Mouse (Mus musculus) left cerebral cortex, postnatal 10 days (tissue): ENCODE measurements around the gene Pla2g4b. TPM values are rescaled to one million over a fixed set of nuclear protein-coding genes. Genes with fewer than 3 reads are reported as not detected.

ENCODE experiments used
- DNase-seq, 2 experiments: peaks; one replicate each; pipeline ENCODE4 v3.0.0; 2021 to 2022; ENCODE audit warnings: low spot score in 2 of 2, mixed read lengths in 1 of 2; ENCODE audit errors: extremely low spot score in 1 of 2
- intact Hi-C: fragments of 180-260 bp; cut with DNase I; formaldehyde crosslinking; loops from one replicate; pipeline ENCODE4 v1.15.1; 2025
- total RNA-seq, 2 experiments: library from RNA; stranded (reverse); gene quantifications; 2 replicates each; pipeline ENCODE4 v1.2.3; 2021

Gene Pla2g4b
- total RNA-seq, 2 experiments from 2014 or later = 2.6 to 3.3 TPM

DNA sequence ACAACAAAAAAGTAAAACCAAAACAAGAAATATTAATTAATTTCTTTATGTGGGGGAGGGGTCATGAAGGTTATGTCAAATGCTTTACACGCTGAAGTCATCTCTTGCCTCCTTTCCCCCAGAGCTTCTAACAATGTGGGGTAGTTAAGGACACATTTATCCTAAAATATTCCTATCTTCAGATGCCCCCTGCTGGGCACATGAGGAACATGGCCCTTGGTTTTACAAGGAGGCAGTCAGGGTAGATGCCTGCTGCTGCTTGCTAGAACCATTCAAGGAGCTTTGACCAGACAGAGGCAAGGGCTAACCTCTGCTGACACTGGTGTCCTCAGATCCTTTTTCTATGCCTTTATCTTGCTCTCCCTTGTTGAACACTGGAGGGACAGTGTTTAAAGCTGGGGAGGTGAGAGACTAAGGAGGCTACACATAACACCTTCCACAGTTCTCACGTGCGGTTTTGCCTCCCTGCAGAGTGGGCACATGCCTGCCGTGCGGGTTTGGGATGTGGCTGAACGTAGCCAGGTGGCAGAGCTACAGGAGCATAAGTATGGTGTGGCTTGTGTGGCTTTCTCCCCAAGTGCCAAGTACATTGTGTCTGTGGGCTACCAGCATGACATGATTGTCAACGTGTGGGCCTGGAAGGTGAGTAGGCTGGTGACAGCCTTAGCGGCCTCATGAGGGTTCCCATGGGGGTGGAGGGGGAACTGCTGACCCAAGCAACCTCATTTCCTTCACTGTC, 21.6 kb upstream of the Pla2g4b start:
- intact Hi-C loops = loop anchor here (2.0 kb wide), 1 partner anchor 39 kb away; the partner anchor contains the start of gene Mapkbp1
- peak; percentile 44 to 66 for DNase-seq

DNA sequence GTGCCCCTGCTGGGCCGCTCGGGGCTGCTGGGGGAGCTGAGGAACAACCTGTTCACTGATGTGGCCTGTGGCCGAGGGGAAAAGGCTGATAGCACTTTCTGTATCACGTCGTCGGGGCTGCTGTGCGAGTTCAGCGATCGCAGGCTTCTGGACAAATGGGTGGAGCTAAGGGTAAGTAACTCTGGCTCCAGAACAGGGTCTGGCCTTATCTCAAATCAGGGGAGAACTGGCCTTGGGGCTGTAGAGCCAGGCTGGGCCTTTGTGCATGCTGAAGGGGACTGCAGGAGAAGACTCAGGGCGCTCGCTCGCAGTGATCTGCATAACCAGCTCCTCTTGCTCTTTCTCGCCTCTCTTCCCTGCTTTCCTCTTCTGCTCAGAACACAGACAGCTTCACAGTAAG, 20.3 kb upstream of the Pla2g4b start:
- intact Hi-C loops = no loop called here
- peak in 1 of 2 experiments; percentile 21 for DNase-seq

DNA sequence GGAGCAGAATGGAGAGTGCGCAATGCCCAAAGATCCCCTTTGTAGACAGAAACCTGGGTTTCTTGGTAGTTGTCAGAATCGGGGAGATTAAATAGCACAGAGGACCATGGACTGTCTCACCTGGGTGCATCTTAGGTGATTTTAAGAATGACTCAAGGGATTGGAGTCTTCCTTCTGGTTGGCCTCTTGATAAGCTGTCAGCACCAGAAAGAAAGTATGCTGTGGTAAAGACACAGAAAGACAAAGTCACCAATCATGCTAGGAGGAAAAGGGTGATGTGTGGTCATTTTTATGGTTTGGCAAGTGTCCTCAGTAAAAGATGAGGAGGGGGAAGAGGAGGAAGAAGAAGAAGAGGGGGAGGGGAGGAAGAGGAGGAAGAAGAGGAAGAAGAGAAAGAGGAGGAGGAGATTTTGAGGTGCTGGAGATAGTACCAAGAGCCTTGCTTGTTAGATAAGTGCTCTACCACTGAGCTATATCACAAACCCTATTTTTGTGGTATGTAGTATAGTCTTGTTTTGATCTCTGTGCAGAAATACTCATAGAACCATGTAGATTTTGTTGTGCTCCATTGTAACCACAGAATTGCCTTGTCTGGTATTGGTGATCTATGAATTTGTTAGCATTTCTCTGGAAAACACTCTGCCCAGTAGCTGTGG, 19.3 kb upstream of the Pla2g4b start:
- DNase-seq = no peak
- intact Hi-C loops = no loop called here

DNA sequence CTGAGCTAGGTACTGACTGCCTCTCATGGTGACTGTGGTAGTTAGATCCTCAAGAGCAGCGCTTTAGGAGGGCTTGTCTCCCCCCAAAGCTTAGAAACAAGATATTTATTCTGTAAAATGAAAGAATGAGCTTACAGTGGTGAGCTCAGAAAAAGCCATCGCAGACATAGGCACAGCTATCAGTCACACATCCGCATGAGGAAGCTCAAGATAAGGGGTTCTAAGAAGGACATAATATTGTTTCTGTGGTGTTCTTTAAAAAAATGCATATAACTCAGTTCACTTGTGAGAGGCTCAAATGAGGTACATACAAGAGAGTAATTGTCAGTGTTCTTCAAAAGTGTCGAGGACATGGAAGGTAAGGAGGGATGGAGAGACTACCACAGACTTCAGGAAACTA, 17.3 kb upstream of the Pla2g4b start:
- intact Hi-C loops = no loop called here
- no peak for DNase-seq

DNA sequence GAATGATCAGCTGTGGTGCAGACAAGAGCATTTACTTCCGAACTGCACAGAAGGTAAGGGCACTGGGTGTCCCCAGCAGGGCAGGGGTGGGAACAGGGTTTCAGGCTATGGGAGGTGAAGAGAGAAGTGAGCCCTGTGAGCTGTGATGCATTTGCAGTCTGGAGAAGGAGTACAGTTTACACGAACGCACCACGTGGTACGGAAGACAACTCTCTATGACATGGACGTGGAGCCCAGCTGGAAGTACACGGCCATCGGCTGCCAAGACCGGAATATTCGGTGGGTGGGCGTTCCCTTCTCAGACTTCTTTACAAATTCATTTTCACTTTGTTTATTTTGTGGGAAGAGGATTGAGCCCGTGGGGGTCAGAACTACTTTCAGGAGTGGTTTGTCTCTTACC, 15.6 kb upstream of the Pla2g4b start:
- DNase-seq = no peak
- intact Hi-C loops = no loop called here

DNA sequence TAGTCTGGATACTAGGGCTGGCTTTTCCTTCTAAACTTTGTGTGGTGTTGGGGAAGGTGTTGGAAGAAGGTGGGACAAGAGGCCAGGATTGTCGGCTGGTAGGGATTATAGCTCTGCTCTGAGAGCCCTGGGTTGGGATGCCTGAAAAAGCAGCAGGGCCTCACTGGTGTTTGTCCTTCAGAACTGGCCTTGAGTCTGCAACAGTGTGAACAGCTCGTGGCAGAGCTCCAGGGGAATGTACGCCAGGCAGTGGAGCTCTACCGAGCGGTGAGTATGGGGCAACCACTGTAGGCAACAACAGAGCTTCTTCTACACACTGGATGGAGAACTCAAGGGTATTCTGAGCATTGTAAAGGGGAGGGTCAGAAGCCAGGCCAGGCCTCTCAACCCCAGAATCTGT, 8.9 kb upstream of the Pla2g4b start:
- DNase-seq = no peak
- intact Hi-C loops = no loop called here

DNA sequence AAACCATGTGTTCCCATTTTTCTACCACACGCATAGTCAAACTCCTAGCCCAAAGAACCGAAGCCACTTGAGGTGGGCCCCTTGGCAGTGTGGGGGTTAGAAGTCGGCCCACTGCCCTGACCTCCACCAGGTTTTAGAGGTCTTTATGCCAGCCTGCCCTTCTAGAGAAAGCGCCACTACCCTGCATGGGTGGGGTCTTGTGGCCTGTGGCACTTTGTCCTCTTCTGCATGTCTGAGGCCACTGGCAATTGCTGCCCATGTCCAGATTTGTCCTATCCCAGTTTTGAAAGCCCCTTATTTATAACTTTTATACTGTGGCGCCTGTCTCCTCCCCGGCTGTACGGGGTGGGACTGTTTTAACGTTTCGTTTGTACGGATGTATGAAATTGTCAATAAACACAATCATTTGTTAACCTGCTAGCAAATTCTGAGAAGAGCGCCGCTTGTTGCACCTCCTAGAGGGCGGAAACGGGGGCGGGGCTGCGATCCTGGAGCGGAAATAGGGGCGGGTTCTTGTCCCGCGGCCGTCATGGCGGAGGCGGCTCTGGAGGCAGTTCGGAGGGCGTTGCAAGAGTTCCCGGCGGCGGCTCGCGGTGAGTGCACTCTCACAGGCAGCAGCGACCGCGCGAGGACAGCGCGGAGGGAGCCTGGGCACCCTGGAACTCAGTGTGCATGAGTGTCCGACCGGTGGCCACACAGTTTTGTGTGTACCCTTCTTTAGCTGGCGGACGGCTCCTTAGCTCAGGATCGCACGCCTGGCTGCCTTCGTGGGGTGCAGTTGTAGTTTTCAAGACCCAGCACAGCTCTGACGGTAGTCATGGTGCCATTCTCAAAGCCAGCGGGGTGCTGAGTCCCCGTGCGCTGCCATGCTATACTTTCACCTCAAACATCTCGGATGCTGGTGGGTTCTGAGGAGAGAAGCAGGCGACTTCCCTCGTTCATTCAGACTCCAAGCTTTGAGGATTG, 6.0 kb upstream of the Pla2g4b start, which contains the start of the genes Jmjd7 and Gm28042:
TSS of gene Jmjd7 (plus strand) at position 500 of the 966 bp plus-strand sequence.
TSS of gene Gm28042 (plus strand) at position 510 of the 966 bp plus-strand sequence.
- peak; percentile 85 to 97 for DNase-seq
- intact Hi-C loops = no loop called here

DNA sequence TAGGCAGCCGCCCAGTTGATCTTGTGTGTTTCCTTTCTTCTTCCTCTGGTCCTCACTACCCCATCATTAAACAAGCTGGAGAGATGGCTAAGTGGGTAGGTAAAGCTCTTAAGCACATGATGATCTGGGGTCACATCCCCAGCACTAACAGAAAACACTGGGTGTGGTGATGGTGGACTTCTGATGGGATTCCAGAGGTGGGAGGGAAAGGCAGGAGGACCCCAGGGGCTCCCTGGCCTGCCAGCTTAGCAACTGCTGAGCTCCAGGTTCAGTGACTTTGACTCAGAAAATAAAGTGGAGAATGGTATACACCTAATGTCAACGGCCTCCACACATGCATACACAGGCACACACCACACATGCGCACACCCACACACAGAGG, 5.3 kb upstream of the Pla2g4b start:
- intact Hi-C loops = no loop called here
- DNase-seq = no peak

DNA sequence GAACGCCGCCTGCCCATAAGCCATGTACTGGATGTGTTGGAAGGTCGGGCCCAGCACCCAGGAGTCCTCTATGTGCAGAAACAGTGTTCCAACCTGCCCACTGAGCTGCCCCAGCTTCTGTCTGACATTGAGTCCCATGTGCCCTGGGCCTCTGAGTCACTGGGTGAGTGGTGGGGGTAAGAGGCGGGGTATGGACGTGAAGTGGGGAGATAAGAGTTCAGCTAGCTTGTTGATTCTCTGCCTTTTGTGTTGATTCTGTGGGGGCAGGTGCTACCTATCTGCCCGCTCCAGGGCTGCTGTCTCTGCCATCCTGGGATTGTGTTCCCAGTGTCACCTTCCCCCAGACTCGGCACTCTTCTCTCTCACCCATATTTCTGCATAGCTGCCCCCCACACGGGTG, 2.8 kb upstream of the Pla2g4b start:
- intact Hi-C loops = no loop called here
- no peak for DNase-seq

DNA sequence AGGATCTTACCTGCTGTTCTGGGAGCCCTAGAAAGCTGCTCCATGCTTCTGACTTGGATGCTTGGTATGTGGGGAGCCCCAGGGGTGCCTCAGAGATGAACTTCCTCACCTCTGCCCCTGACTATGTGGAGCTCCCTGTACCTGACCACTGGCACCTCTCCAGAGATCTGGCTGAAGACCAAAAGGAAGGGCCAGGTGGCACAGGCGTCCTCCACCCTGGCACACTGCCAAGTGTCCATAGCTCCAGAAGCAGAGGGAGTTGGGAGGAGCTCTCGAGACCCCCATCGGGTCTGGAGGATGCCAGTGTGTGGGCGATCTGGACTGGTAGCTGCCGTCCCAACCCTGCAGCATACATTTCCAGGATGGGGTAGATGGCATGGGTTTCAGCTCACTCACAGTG, 509 bp downstream of the Pla2g4b start:
- intact Hi-C loops = no loop called here
- DNase-seq = no peak

DNA sequence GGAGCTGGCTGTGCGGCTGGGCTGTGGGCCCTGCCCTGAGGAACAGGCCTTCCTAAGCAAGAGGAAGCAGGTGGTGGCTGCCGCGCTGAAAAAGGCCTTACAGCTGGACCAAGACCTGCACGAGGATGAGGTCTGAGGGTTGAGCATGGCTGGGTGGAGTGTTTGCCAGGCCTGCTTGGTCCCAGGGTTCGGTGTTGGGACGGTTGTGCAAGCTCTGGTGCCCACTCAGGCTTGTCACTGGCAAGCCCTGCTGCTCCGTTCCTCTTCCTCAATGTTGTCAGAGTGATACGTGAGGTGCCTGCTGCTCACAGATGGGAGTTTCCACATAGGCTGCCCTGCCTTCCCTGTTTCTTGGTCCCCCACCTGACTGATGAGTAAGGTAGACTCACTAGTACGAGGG, 4.5 kb downstream of the Pla2g4b start:
- intact Hi-C loops = no loop called here
- no peak for DNase-seq

DNA sequence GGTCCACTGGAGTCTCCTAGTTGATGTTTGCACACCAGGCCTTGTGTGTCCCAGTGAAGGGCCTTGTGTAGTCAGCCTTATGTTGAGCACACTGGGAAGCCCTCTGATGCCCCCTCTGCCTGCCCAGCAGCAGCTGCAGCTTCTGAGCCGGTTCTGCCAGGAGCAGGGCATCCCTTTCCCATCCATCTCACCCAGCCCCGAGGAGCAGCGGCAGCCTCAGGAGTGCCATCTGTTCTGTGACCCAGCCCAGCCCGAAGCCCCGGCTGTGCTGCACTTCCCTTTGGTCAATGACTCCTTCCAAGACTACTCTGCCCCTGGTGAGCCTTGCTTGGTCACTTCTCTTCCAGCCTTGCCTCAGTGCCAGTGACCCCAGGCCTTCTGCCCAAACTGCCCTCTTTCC, 7.8 kb downstream of the Pla2g4b start:
- DNase-seq = no peak
- intact Hi-C loops = no loop called here

DNA sequence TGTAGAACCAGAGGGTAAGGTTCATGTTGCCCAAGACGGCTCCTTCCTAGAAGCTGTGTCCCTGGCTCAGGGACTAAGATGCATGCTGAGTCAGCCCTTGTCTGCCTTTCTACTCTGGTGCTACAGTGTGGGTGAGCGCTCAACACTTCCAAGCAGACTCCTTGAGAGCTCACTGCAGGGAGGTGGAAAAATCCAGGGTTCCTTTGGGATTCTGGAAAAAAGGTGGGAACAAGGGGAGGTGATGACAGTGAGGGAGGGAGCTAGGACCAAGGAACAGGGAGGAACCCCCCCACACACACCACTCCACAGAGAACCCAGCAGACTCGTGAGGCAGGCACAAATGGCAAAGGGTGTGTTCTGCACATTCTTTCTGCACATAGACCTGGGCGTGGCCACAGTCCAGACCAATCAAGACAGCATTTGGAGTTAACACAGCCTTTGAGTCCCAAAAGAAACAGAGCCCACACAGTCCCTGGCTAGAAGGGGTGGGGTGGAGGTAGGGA, 10.9 kb downstream of the Pla2g4b start:
- intact Hi-C loops = no loop called here

DNA sequence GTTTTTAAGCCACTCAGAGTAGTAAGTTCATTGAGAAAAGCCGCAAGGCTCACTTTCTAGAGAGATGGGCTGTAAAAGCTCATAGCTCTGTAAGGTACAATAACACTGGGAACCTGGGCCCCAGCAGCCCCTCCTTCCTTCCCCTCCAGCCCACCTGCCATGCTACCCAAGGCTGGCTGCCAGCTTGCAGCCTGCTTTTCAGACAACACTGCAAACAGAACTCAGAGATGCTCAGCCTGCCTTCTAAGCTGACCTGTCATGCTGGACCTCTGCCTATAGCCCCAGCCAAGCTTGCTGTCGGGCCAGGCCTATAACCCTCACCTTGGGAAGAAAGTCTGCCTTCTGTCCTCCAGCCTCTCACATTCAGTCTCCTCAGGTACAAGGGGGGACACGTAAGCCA, 11.5 kb downstream of the Pla2g4b start:
- no peak for DNase-seq
- intact Hi-C loops = no loop called here

More for the DNA sequence above, 10.9 kb downstream of the Pla2g4b start:
- no peak for DNase-seq

DNA sequence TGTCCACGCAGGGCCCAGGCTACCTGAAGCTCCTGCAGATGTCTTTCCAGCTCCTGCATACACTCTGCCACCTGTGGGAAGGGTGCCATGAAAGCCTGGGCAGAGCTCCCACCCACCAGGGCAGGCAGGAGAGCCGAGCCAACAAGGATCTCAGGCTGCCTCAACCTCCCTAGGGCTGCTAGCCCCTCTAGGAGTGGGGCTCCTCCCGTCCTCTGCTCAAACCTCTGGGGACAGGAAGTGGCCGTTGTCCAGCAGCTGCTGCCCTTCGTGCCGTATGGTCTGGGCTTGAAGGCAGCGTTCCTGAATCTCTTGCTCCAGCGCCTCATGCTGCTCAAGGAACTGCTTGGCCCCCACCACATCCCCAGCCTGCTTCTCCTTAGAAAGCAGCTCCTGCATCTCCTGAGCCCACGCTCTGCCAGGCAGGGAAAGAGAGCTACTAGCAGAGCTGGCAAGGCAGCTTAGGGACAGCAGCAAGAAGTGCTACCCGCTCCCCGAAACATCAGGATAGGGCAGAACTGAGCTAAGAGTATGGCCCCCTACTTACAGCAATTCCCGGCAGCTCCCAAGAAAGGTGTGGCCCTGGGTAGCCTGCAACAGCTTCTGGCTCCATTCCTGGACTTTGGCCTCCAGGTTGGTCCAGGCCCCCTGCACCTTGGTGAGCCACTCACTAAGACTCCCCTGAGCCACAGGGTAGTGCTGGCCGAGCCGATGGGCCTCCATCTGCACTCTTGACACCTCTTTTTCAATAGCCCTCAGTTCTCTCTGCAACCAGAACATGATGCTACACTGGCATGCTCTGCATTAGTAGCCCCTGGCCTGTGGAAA, 13.5 kb downstream of the Pla2g4b start:
- DNase-seq = no peak
- intact Hi-C loops = no loop called here

DNA sequence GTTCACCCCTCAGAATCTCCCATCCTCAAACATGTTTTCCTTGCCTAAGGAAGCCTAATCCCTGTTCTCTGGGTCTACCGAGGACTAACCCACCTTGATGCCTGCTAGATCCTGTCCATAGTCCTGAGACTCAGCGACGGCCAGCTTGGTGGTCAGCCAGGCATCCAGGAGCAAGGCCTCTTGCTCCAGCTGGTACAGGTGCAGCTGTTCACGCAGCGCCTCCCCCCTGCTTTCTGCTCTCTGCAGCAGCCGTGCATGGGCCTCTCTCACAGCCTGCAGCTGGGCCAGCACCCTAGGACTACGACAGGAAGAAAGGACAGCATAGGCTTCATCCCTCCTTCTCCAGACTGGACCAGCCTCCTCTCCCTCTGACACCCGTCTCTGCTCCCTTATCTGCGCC, 15.0 kb downstream of the Pla2g4b start:
- no peak for DNase-seq
- intact Hi-C loops = no loop called here

DNA sequence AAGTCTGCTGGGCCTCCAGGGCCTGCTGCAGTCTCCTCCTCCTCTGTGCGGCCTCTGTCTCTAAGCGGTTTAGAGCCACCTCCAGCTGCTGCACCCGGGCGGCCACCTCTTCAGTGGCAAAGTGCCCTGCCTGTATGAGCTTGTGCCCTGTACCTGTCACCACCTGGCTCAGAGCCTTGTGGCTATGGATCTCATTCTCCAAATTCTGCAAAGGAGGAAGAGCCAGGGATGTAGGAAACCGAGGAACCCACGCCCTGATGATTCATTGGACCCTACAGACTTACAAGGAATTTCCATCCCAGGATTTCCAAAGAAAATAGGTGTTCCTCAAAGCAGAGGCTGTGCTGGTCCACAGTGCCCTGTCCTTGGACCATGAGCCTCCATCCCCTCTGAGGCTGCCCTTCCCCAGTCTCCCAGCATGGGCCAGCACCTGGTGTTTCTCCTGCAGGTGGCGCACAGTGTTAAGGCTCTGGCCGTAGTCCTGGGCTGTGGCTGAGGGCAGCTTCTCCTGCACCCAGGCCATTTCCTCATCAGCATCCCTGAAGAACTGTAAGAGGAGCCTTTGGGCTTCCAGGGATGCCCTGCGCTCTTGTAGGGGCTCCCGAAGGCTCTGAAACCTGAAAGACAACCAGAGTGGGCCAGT, 16.5 kb downstream of the Pla2g4b start:
- no peak for DNase-seq

DNA sequence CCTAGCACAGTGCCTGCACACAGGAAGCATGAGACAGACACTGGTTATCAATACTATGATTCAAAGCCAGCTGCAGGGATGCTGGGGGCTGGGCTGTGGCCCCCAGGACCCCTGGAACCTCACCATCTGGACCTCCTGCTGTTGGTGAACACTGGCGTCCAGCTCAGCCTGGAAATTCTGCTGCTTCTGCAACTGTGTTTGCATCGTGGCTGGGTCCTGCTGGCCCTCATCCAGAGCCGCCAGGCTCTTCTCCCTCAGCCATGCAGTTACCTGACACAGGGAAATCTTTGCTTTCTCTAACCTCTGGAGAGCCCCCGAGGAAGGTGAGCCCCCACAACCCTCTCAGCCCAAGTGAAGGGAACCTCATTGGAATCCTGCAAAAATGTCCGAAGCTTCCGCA, 18.2 kb downstream of the Pla2g4b start:
- no peak for DNase-seq
- intact Hi-C loops = no loop called here

More for the DNA sequence above, 16.5 kb downstream of the Pla2g4b start:
- intact Hi-C loops = no loop called here
